Mouse (Mus musculus) embryonic facial prominence, embryonic 14.5 days (tissue): ENCODE data around the gene Egf. TPM values are rescaled to one million over a fixed set of nuclear protein-coding genes. Genes with fewer than 3 reads are reported as not detected.

Source experiments
- ATAC-seq: fragments of 200-750 bp; cut with Nextera tagmentation; 2 replicates; pipeline ENCODE4 v1.8.0; 2017; ENCODE audit warnings: low read depth, moderate number of reproducible peaks, moderate TSS enrichment
- DNase-seq: peaks from one replicate; pipeline ENCODE4 v3.0.0-alpha.2; 2015; ENCODE audit warnings: low spot score
- H3K27ac ChIP-seq: fragments of 300-500 bp; sonication (generic); replicated peaks from 2 replicates; pipeline ENCODE4 v1.5.1; 2014; ENCODE audit warnings: low read depth, mild to moderate bottlenecking, low read length, moderate library complexity
- H3K27me3 ChIP-seq: fragments of 300-500 bp; sonication (generic); replicated peaks from 2 replicates; pipeline ENCODE4 v1.6.1; 2014; ENCODE audit warnings: low read length; ENCODE audit not compliant: control insufficient read depth, insufficient read depth
- H3K36me3 ChIP-seq: fragments of 300-500 bp; sonication (generic); 2 replicates; pipeline ENCODE4 v1.6.1; 2014; ENCODE audit warnings: low read length, mixed read lengths; ENCODE audit not compliant: control insufficient read depth, insufficient read depth
- H3K4me1 ChIP-seq: fragments of 300-500 bp; sonication (generic); 2 replicates; pipeline ENCODE4 v1.6.1; 2014; ENCODE audit warnings: antibody characterized with exemption, low read length; ENCODE audit not compliant: control insufficient read depth, insufficient read depth
- H3K4me2 ChIP-seq: fragments of 300-500 bp; sonication (generic); 2 replicates; pipeline ENCODE4 v1.6.1; 2014; ENCODE audit warnings: low read depth, mild to moderate bottlenecking, low read length, moderate library complexity, mixed read lengths
- H3K4me3 ChIP-seq: fragments of 300-500 bp; sonication (generic); 2 replicates; pipeline ENCODE4 v1.5.1; 2014; ENCODE audit warnings: low read depth, mild to moderate bottlenecking, low read length
- H3K9ac ChIP-seq: fragments of 300-500 bp; sonication (generic); 2 replicates; pipeline ENCODE4 v1.6.1; 2014; ENCODE audit warnings: low read depth, mild to moderate bottlenecking, low read length, moderate library complexity, mixed read lengths
- H3K9me3 ChIP-seq: fragments of 300-500 bp; sonication (generic); 2 replicates; pipeline ENCODE4 v1.6.1; 2016; ENCODE audit warnings: low read length; ENCODE audit not compliant: control insufficient read depth
- WGBS: fragments of 180-500 bp; shearing (Covaris S2); extraction: QIAGEN DNeasy Blood & Tissue Kit; methylation state at CpG from one replicate; pipeline ENCODE4 v1.1.7; 2014; 5-methylcytosine and 5-hydroxymethylcytosine counted together
- polyA plus RNA-seq: library from polyadenylated mRNA; unstranded; fragments of >200 nt; fragmentation: Nextera tagmentation; extraction: Ambion mirVana; gene quantifications from 2 replicates; pipeline ENCODE4 v1.2.1, GENCODE M21; 2014

Gene Egf
- polyA plus RNA-seq, 1 experiment from 2014 or later, result 2.2 TPM

- Histone ChIP-seq H3K27me3 (no peaks in the 10 kb centered on the region), H3K36me3 (no peaks in the 10 kb centered on the region), H3K4me2 (no peak overlapping the region), H3K27ac (no peak overlapping the region), H3K9me3 (no peaks in the 10 kb centered on the region), H3K4me1 (no peaks in the 10 kb centered on the region), H3K9ac (no peak overlapping the region), H3K4me3 (no peak overlapping the region)
- 93% methylated on average over 4 of the region's 4 CpGs for WGBS
- ATAC-seq (no peak), DNase-seq (no peak)
These were observed 73.3 kb downstream of the Egf start for GRCm38 (mm10) chr3:129681841-129682240.

DNA sequence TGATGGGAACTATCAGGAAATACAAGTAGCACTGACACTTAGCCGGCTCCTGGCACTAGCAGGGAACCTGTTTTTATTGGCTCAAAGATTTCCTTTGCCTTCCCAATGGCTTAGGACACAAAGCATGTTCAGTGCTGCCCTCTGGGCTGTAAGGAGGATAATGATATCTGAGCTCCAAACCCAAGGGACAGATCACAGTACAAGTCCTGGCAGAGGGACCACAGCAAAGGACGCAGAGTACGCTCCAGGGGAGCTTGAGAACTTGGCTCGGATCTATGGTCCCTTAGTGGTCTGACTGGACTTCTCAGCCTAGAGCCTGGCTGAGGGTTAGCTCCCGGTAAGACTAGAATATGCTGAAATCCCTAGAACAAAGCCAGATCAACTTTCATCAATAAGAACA lies 74.9 kb downstream of the Egf start:
- H3K9me3 ChIP-seq, result no peaks in the 10 kb centered on the region
- ATAC-seq, result peak; percentile 93
- no peaks in the 10 kb centered on the region for H3K27me3 ChIP-seq
- no peak overlapping the region for H3K4me3 ChIP-seq
- H3K9ac ChIP-seq, result no peak overlapping the region
- WGBS, result 41% methylated on average over 5 of the region's 5 CpGs
- no peaks in the 10 kb centered on the region for H3K4me1 ChIP-seq
- peak; percentile 84 for DNase-seq
- H3K27ac ChIP-seq, result no peak overlapping the region
- H3K36me3 ChIP-seq, result no peaks in the 10 kb centered on the region
- H3K4me2 ChIP-seq, result no peak overlapping the region

DNA sequence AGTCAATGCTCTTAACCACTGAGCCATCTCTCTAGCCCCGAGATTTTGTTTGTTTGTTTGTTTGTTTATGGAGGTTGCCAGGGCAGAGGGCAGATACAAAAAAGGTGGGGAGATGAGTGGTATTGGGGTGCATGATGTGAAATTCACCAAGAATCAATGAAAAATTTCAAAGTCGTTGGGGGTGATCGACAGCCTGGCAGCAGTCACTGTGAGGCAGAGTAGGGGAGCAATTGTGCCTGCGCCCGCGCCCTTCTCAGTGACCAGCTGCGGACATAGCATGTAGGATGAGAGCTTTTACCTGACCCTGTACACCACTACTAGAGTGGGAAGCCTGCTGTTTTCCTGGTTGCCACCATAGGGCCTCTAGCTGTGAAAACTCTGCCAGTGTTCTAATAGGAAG lies 79.2 kb downstream of the Egf start:
- Histone ChIP-seq H3K4me3 (no peak overlapping the region), H3K9ac (no peak overlapping the region), H3K9me3 (no peaks in the 10 kb centered on the region), H3K36me3 (no peaks in the 10 kb centered on the region), H3K27ac (no peak overlapping the region), H3K4me2 (no peak overlapping the region), H3K27me3 (no peaks in the 10 kb centered on the region), H3K4me1 (no peaks in the 10 kb centered on the region)
- no peak for ATAC-seq
- DNase-seq, result no peak
- 95% methylated on average over 7 of the region's 7 CpGs for WGBS

DNA sequence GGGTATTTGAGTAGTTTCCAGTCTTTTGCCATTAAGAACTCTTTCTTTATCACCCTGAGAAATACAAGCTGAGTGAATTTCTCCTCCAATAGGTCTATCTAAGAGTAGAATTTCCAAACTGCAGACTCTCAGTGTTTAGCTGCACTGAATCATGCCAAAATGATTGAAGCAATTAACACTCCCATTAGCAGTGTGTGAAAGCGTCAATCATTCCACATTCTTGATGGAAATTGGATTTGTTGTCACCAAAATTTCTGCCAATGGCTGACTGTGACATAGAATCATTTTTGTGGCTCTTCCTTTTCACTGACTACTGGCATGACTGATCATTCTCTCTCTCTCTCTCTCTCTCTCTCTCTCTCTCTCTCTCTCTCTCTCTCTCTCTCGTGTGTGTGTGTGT lies 91.2 kb downstream of the Egf start:
- no peak overlapping the region for H3K27ac ChIP-seq
- H3K4me3 ChIP-seq, result no peak overlapping the region
- ATAC-seq (no peak), DNase-seq (no peak)
- no peak overlapping the region for H3K9ac ChIP-seq
- no peaks in the 10 kb centered on the region for H3K36me3 ChIP-seq
- H3K27me3 ChIP-seq, result no peaks in the 10 kb centered on the region
- 68% methylated on average over 2 of the region's 2 CpGs for WGBS
- H3K9me3 ChIP-seq, result peaks cover 11% of the 10 kb centered on the region; the same call in 1 of the 2 replicates
- H3K4me1 ChIP-seq, result no peaks in the 10 kb centered on the region
- no peak overlapping the region for H3K4me2 ChIP-seq

- H3K27ac ChIP-seq, result no peak overlapping the region
- no peaks in the 10 kb centered on the region for H3K27me3 ChIP-seq
- no peak overlapping the region for H3K4me2 ChIP-seq
- ATAC-seq (no peak), DNase-seq (no peak)
- H3K9ac ChIP-seq, result no peak overlapping the region
- H3K36me3 ChIP-seq, result no peaks in the 10 kb centered on the region
- H3K9me3 ChIP-seq, result peaks cover 11% of the 10 kb centered on the region; the same call in 1 of the 2 replicates
- no peaks in the 10 kb centered on the region for H3K4me1 ChIP-seq
- no peak overlapping the region for H3K4me3 ChIP-seq
- WGBS, result 89% methylated on average over 7 of the region's 7 CpGs
These were observed 96.3 kb downstream of the Egf start for GRCm38 (mm10) chr3:129658776-129659175.

GRCm38 (mm10) chr3:129657775-129658174 lies 97.3 kb downstream of the Egf start:
- 0 out of 2 replicates have a peak, but pooled peaks cover 5% of the 10 kb centered on the region for H3K9me3 ChIP-seq
- 89% methylated on average over 11 of the region's 11 CpGs for WGBS
- ATAC-seq (no peak), DNase-seq (no peak)
- H3K27ac ChIP-seq, result no peak overlapping the region
- H3K9ac ChIP-seq, result no peak overlapping the region
- no peaks in the 10 kb centered on the region for H3K4me1 ChIP-seq
- no peak overlapping the region for H3K4me2 ChIP-seq
- H3K4me3 ChIP-seq, result no peak overlapping the region
- no peaks in the 10 kb centered on the region for H3K36me3 ChIP-seq
- H3K27me3 ChIP-seq, result no peaks in the 10 kb centered on the region

- no peaks in the 10 kb centered on the region for H3K4me1 ChIP-seq
- no peak for ATAC-seq
- no peak overlapping the region for H3K4me2 ChIP-seq
- H3K9ac ChIP-seq, result no peak overlapping the region
- H3K4me3 ChIP-seq, result no peak overlapping the region
- 0 out of 2 replicates have a peak, but pooled peaks cover under 1% of the 10 kb centered on the region for H3K9me3 ChIP-seq
- 76% methylated on average over 9 of the region's 9 CpGs for WGBS
- no peak overlapping the region for H3K27ac ChIP-seq
- DNase-seq, result peak; percentile 61
- no peaks in the 10 kb centered on the region for H3K27me3 ChIP-seq
- no peaks in the 10 kb centered on the region for H3K36me3 ChIP-seq
These were observed 97.9 kb downstream of the Egf start for GRCm38 (mm10) chr3:129657222-129657621.

DNA sequence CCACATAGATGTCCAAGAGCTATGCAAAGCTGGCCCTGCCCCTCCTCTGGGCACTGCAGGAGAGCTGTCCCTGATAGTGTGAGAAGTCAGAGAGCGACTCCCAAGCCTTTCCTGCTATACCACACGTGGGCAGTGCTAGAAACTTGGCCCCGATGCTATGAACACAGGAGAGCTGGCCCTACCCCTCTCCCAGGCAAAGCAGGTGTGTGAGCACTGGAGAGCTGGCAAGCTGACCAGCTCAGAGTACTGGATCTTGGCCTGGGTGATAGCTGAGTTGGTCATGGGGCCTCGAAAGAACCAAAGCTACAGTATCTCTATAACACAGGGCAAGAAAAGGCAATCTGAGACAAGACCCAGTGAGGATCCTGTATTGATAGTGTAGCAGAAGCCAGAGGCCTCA lies 98.6 kb downstream of the Egf start:
- 83% methylated on average over 4 of the region's 4 CpGs for WGBS
- no peak for DNase-seq
- H3K9me3 ChIP-seq, result no peaks in the 10 kb centered on the region
- no peaks in the 10 kb centered on the region for H3K27me3 ChIP-seq
- H3K9ac ChIP-seq, result no peak overlapping the region
- H3K27ac ChIP-seq, result no peak overlapping the region
- no peaks in the 10 kb centered on the region for H3K4me1 ChIP-seq
- no peak overlapping the region for H3K4me3 ChIP-seq
- H3K36me3 ChIP-seq, result no peaks in the 10 kb centered on the region
- ATAC-seq, result no peak
- no peak overlapping the region for H3K4me2 ChIP-seq

- no peaks in the 10 kb centered on the region for H3K36me3 ChIP-seq
- 79% methylated on average over 4 of the region's 4 CpGs for WGBS
These were observed 102.6 kb downstream of the Egf start for GRCm38 (mm10) chr3:129652476-129652875.

More at GRCm38 (mm10) chr3:129652476-129652875, 102.6 kb downstream of the Egf start:
- Histone ChIP-seq H3K4me3 (no peak overlapping the region), H3K4me1 (peaks cover under 1% of the 10 kb centered on the region; the same call in 1 of the 2 replicates), H3K27me3 (no peaks in the 10 kb centered on the region), H3K9ac (no peak overlapping the region), H3K4me2 (no peak overlapping the region), H3K9me3 (no peaks in the 10 kb centered on the region), H3K27ac (no peak overlapping the region)
- no peak for ATAC-seq
- DNase-seq, result no peak
